Mouse (Mus musculus): ENCODE measurements around the gene Tmed8. TPM values are rescaled to one million over a fixed set of nuclear protein-coding genes. Genes with fewer than 3 reads are reported as not detected.
A peak's percentile ranks its signal among the peaks of the same experiment; 100 is the strongest.
"Not testable (repeated sequence)": the region's sequence is repeated elsewhere in the genome, so short reads cannot be mapped to it uniquely, and the experiment has no call there.

Gene Tmed8
- polyA plus RNA-seq, 1 experiment: 9.6 TPM

DNA sequence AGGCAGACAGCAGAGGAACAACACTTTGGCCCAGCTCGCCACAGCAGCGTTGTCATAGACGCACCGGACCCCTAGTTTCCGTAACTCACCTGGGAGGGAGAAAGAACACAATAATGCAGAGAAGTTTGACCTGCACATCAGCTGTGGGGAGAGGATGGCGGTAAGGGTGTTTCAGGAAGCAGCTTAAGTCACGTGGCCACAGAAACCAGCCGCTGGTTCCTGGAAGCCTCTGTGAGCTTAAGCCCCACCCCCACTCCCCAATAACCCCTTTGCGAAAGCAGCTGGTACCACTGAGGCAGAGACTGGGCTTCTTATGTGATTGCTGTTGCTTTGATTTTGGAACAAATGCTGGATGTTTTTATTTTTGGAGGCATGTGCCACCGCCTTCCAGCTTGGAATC, 24.7 kb upstream of the Tmed8 start:
- TF ChIP-seq POLR2A (IDR thresholded peaks at IDR 0.05; ENCODE audit: control insufficient read depth, extremely low read depth, insufficient read depth, low read length, poor library complexity) (no peak), CTCF (IDR thresholded peaks at IDR 0.05; ENCODE audit: borderline replicate concordance, control insufficient read depth, extremely low read depth, insufficient read depth, low read length, poor library complexity) (no peak)
- peaks cover 3% of the 10 kb centered on the region; the same call in 1 of the 2 replicates for H3K4me1 ChIP-seq (replicated peaks; ENCODE audit: control insufficient read depth, insufficient read depth, low read length)
- no peak overlapping the region for H3K4me3 ChIP-seq (ENCODE audit: control insufficient read depth, insufficient read depth, low read length)
- no peaks in the 10 kb centered on the region for H3K36me3 ChIP-seq (ENCODE audit: control insufficient read depth, insufficient read depth, low read length)
- H3K27me3 ChIP-seq (ENCODE audit: control insufficient read depth, insufficient read depth, low read length): no peaks in the 10 kb centered on the region
- 64% methylated on average over 10 of the region's 10 CpGs for WGBS
- no peak overlapping the region for H3K27ac ChIP-seq (ENCODE audit: control insufficient read depth, insufficient read depth, low read length)
- peak; percentile 4 for DNase-seq

DNA sequence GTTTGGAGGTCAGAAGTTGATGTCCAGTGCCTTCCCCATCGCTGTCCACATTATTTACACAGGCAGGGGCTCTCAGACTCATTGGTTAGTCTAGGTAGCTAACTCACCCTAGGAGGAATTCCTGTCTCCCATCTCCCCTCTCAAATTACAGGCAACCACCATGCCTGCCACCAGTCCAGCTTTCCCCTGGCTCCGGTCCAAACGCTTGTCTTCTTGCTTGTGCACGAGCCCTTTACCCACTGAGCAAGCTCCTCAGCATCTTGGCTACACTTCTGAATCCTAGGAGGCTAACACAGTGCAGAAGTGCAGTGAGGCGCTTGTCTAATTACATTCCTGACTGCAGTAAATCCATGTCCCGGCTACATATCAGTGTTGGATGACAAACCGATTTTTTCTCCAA, 19.1 kb upstream of the Tmed8 start:
- H3K27ac ChIP-seq (ENCODE audit: control insufficient read depth, insufficient read depth, low read length): no peak overlapping the region
- WGBS: 93% methylated on average over 7 of the region's 7 CpGs
- TF ChIP-seq CTCF (IDR thresholded peaks at IDR 0.05; ENCODE audit: borderline replicate concordance, control insufficient read depth, extremely low read depth, insufficient read depth, low read length, poor library complexity) (no peak), POLR2A (IDR thresholded peaks at IDR 0.05; ENCODE audit: control insufficient read depth, extremely low read depth, insufficient read depth, low read length, poor library complexity) (no peak)
- H3K4me3 ChIP-seq (ENCODE audit: control insufficient read depth, insufficient read depth, low read length): no peak overlapping the region
- no peaks in the 10 kb centered on the region for H3K27me3 ChIP-seq (ENCODE audit: control insufficient read depth, insufficient read depth, low read length)
- no peaks in the 10 kb centered on the region for H3K4me1 ChIP-seq (replicated peaks; ENCODE audit: control insufficient read depth, insufficient read depth, low read length)
- DNase-seq: no peak
- no peaks in the 10 kb centered on the region for H3K36me3 ChIP-seq (ENCODE audit: control insufficient read depth, insufficient read depth, low read length)

DNA sequence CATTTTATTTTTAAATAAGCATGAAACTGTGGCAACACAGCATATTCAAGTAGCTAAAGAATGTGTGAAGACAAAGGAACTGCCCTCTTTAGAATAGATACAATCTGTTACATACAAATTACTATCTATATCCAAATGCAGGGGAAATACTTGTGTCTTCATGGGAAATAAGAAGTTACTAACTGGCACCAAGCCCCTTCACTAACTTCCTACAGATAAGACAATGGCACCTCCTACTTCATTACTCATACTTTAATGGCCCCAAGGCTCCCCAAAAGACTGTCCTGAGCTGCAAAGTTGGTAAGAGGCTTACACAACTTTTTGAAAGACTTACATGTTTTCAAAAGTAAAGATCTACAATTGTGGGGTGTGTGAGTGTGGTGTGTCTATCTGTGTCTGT, 17.3 kb upstream of the Tmed8 start:
- Histone ChIP-seq H3K36me3 (ENCODE audit: control insufficient read depth, insufficient read depth, low read length) (no peaks in the 10 kb centered on the region), H3K27ac (ENCODE audit: control insufficient read depth, insufficient read depth, low read length) (no peak overlapping the region), H3K4me1 (replicated peaks; ENCODE audit: control insufficient read depth, insufficient read depth, low read length) (no peaks in the 10 kb centered on the region), H3K27me3 (ENCODE audit: control insufficient read depth, insufficient read depth, low read length) (no peaks in the 10 kb centered on the region), H3K4me3 (ENCODE audit: control insufficient read depth, insufficient read depth, low read length) (no peak overlapping the region)
- DNase-seq: no peak
- TF ChIP-seq CTCF (IDR thresholded peaks at IDR 0.05; ENCODE audit: borderline replicate concordance, control insufficient read depth, extremely low read depth, insufficient read depth, low read length, poor library complexity): no peak
- TF ChIP-seq POLR2A (IDR thresholded peaks at IDR 0.05; ENCODE audit: control insufficient read depth, extremely low read depth, insufficient read depth, low read length, poor library complexity): no peak

DNA sequence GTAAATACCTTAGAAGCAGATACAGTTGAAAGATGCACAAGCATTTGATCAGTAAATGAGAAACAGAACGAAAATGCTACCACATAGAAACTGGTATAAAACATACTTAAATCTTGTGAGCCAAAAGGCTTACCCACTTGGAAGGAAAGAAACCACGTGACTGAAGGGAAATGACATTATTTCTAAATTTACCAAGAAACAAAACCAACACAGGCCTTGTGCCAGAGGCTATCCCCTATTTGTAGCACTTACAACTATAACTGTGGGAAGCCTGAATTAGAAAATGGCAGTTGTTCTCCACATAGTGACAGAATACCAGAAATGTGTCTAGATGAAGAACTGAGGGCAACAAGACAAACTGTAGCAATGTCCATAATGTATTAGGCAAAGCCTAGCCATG, 15.8 kb upstream of the Tmed8 start:
- TF ChIP-seq CTCF (IDR thresholded peaks at IDR 0.05; ENCODE audit: borderline replicate concordance, control insufficient read depth, extremely low read depth, insufficient read depth, low read length, poor library complexity) (no peak), POLR2A (IDR thresholded peaks at IDR 0.05; ENCODE audit: control insufficient read depth, extremely low read depth, insufficient read depth, low read length, poor library complexity) (no peak)
- DNase-seq: no peak
- H3K36me3 ChIP-seq (ENCODE audit: control insufficient read depth, insufficient read depth, low read length): no peaks in the 10 kb centered on the region
- H3K4me3 ChIP-seq (ENCODE audit: control insufficient read depth, insufficient read depth, low read length): no peak overlapping the region
- no peaks in the 10 kb centered on the region for H3K4me1 ChIP-seq (replicated peaks; ENCODE audit: control insufficient read depth, insufficient read depth, low read length)
- WGBS: 46% methylated on average over 2 of the region's 2 CpGs
- H3K27me3 ChIP-seq (ENCODE audit: control insufficient read depth, insufficient read depth, low read length): no peaks in the 10 kb centered on the region
- H3K27ac ChIP-seq (ENCODE audit: control insufficient read depth, insufficient read depth, low read length): no peak overlapping the region

DNA sequence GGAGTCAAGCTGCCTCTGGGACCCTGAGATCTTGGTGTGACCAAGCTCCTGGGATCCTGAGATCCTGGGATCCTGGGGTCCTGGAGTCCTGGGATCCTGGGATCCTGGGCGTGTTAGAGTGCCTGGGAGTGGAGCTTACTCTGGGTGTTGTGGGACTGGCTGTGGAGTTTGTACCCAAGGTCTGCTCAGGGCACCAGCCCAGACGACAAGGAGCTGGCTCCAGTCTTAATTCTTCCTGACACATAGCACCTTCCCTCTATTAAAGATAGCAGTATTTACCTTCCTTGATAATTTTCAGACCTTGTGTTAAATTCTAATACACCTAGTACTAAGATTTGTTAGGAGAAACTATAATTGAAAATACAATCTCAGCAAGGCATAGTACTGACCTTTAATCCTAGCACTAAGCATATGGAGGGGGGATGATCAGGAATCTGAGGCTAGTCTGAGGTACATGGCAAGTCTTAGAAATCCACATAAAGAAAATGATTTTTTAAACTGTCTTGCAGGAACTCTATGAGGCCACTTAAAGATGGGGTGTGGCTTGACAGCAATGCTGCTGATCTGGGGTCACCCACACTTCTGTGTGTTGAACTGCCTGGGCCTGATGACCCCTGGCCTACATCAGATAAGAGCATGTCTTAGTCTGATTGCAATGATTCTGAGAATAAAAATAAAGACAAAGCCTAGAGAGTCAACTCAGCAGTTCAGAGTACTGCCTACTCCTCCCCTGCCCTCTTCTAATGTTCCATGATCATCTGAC, 12.8 kb upstream of the Tmed8 start:
- Histone ChIP-seq H3K4me3 (ENCODE audit: control insufficient read depth, insufficient read depth, low read length) (no peak overlapping the region), H3K27me3 (ENCODE audit: control insufficient read depth, insufficient read depth, low read length) (no peaks in the 10 kb centered on the region), H3K4me1 (replicated peaks; ENCODE audit: control insufficient read depth, insufficient read depth, low read length) (no peaks in the 10 kb centered on the region), H3K36me3 (ENCODE audit: control insufficient read depth, insufficient read depth, low read length) (no peaks in the 10 kb centered on the region), H3K27ac (ENCODE audit: control insufficient read depth, insufficient read depth, low read length) (no peak overlapping the region)
- 91% methylated on average over 2 of the region's 2 CpGs for WGBS
- TF ChIP-seq CTCF (IDR thresholded peaks at IDR 0.05; ENCODE audit: borderline replicate concordance, control insufficient read depth, extremely low read depth, insufficient read depth, low read length, poor library complexity) (no peak), POLR2A (IDR thresholded peaks at IDR 0.05; ENCODE audit: control insufficient read depth, extremely low read depth, insufficient read depth, low read length, poor library complexity) (no peak)
- no peak for DNase-seq

DNA sequence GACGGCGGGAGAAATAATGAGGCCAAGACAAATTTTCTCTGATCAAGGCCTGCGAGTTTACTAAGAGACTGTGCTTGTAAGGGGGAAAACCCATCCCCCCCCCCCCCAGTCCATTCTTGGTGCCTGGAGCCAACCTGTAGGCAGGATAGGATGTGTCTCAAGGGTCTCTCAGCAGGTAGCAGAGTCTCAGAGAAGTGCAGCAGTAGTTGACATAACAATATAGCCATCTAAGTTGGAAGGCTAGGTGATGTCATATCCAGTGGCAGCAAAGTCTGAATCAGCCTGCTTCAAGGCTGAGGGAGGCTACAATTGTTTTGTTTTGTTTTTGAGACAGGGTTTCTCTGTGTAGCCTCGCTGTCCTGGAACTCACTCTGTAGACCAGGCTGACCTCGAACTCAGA, 5.5 kb upstream of the Tmed8 start:
- H3K27me3 ChIP-seq (ENCODE audit: control insufficient read depth, insufficient read depth, low read length); DNase-seq; H3K4me3 ChIP-seq (ENCODE audit: control insufficient read depth, insufficient read depth, low read length); H3K27ac ChIP-seq (ENCODE audit: control insufficient read depth, insufficient read depth, low read length); H3K36me3 ChIP-seq (ENCODE audit: control insufficient read depth, insufficient read depth, low read length); H3K4me1 ChIP-seq (replicated peaks; ENCODE audit: control insufficient read depth, insufficient read depth, low read length): not testable (repeated sequence)
- WGBS: 96% methylated on average over 5 of the region's 5 CpGs

DNA sequence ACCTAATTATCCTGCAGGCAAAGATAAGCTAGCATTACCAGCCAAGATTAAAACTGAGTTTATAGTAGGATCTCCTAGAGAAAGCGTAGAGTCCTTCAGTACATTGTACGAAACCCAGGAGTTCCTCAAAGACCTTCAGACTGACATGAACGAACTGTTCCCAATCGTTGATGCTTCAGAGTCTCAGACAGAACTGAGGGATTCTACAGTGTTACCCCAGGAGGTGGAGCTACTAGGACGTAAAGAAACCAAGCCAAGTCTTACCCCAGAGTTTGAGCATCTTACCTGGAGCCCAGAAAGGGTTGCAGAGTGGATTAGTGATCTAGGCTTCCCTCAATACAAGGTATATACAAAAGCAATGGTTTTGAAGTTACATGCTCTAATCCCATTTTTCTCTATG, 1.4 kb upstream of the Tmed8 start:
- DNase-seq: no peak
- H3K27me3 ChIP-seq (ENCODE audit: control insufficient read depth, insufficient read depth, low read length): no peaks in the 10 kb centered on the region
- 66% methylated on average over 5 of the region's 5 CpGs for WGBS
- H3K4me1 ChIP-seq (replicated peaks; ENCODE audit: control insufficient read depth, insufficient read depth, low read length): peaks cover 7% of the 10 kb centered on the region
- no peak overlapping the region for H3K4me3 ChIP-seq (ENCODE audit: control insufficient read depth, insufficient read depth, low read length)
- no peaks in the 10 kb centered on the region for H3K36me3 ChIP-seq (ENCODE audit: control insufficient read depth, insufficient read depth, low read length)
- TF ChIP-seq CTCF (IDR thresholded peaks at IDR 0.05; ENCODE audit: borderline replicate concordance, control insufficient read depth, extremely low read depth, insufficient read depth, low read length, poor library complexity) (no peak), POLR2A (IDR thresholded peaks at IDR 0.05; ENCODE audit: control insufficient read depth, extremely low read depth, insufficient read depth, low read length, poor library complexity) (no peak)
- H3K27ac ChIP-seq (ENCODE audit: control insufficient read depth, insufficient read depth, low read length): no peak overlapping the region

Measured in thymus, adult 2 months (tissue).